Mouse (Mus musculus): ENCODE data around the gene Slc6a19. TPM values are rescaled to one million over a fixed set of nuclear protein-coding genes. Genes with fewer than 3 reads are reported as not detected.
"Not testable (repeated sequence)": the region's sequence is repeated elsewhere in the genome, so short reads cannot be mapped to it uniquely, and the experiment has no call there.

The Slc6a19 gene
- polyA plus RNA-seq, 1 experiment from 2014 or later, result 0.52 TPM

DNA sequence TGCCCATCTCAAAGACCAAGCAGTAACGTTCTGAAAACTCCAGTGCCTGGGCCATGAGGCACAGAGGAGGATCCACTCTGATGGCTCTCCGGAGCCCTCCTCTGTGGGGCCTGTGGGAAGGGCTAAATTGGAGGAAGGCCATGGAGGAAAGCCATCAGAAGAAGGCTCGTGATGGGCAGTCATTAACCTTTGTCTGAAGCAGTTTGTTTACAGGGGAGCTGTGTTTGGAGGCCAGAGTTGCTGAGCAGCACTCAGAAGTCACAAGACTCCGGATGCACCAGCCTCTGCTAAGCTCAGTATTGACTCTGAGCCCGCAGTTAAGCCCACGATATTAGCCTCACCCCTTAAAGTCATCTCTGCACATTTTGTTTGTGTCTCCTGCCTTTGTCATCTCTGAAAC, 4.8 kb upstream of the Slc6a19 start:
- ATAC-seq (ENCODE audit: insufficient read depth, low FRiP score, low TSS enrichment) (no peak), DNase-seq (ENCODE audit: low spot score) (no peak)
- H3K4me1 ChIP-seq (ENCODE audit: control insufficient read depth, insufficient read depth, low read length), result no peaks in the 10 kb centered on the region
- H3K9me3 ChIP-seq (ENCODE audit: control insufficient read depth, low read length), result no peaks in the 10 kb centered on the region
- H3K27ac ChIP-seq (ENCODE audit: low read depth, low read length), result no peak overlapping the region
- H3K4me2 ChIP-seq (ENCODE audit: low read depth), result no peak overlapping the region
- H3K4me3 ChIP-seq (ENCODE audit: low read depth, low read length), result no peak overlapping the region
- no peak overlapping the region for H3K9ac ChIP-seq (ENCODE audit: low read length)
- WGBS, result 70% methylated on average over 6 of the region's 6 CpGs
- H3K27me3 ChIP-seq (ENCODE audit: control insufficient read depth, insufficient read depth, low read length), result no peaks in the 10 kb centered on the region
- H3K36me3 ChIP-seq (ENCODE audit: control insufficient read depth, insufficient read depth, low read length), result no peaks in the 10 kb centered on the region

DNA sequence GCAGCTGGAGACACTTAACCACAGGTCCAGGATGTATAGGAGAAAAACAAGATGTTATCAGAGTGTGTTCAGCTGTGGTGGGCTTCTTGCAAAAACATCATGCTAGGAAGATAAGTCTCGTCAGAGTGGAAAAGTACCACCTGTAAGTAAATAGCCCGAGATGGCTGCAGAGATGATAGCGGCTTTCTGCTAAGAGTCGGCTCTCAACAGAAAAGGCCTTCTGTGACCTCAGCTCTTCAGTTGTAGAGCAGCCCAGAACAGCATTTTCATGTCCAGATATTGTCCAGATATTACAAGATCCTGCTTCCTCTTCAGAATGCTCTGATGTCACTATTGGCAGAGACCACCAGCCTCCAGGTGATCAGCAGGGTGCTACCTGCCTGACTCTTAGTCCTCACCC, 1.2 kb downstream of the Slc6a19 start:
- H3K9me3 ChIP-seq (ENCODE audit: control insufficient read depth, low read length); H3K4me1 ChIP-seq (ENCODE audit: control insufficient read depth, insufficient read depth, low read length); H3K27ac ChIP-seq (ENCODE audit: low read depth, low read length); H3K4me3 ChIP-seq (ENCODE audit: low read depth, low read length); H3K36me3 ChIP-seq (ENCODE audit: control insufficient read depth, insufficient read depth, low read length); DNase-seq (ENCODE audit: low spot score); H3K27me3 ChIP-seq (ENCODE audit: control insufficient read depth, insufficient read depth, low read length); H3K9ac ChIP-seq (ENCODE audit: low read length); ATAC-seq (ENCODE audit: insufficient read depth, low FRiP score, low TSS enrichment); H3K4me2 ChIP-seq (ENCODE audit: low read depth): not testable (repeated sequence)
- 76% methylated on average over 4 of the region's 4 CpGs for WGBS

DNA sequence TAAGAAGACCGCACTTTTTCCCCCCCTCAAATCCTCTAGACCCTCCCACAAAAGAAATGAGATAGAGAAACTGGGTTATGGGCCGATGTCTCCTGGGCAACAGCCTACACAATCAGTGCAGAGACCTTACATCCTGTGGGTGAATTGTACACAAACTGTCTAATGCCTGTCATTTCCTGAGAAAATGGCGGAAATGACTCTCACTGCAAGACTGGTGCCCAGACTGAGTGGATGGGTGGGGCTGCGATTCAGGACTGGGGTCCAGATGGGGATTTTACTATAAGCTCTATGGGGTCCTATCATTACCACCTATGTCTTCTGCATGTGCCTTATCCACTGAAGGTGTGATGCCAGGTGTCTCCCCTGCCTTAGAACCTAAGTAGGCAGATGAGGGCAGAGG, 1.9 kb downstream of the Slc6a19 start:
- no peak overlapping the region for H3K4me3 ChIP-seq (ENCODE audit: low read depth, low read length)
- DNase-seq (ENCODE audit: low spot score) (no peak), ATAC-seq (ENCODE audit: insufficient read depth, low FRiP score, low TSS enrichment) (no peak)
- H3K9me3 ChIP-seq (ENCODE audit: control insufficient read depth, low read length), result no peaks in the 10 kb centered on the region
- no peaks in the 10 kb centered on the region for H3K36me3 ChIP-seq (ENCODE audit: control insufficient read depth, insufficient read depth, low read length)
- no peak overlapping the region for H3K4me2 ChIP-seq (ENCODE audit: low read depth)
- H3K4me1 ChIP-seq (ENCODE audit: control insufficient read depth, insufficient read depth, low read length), result no peaks in the 10 kb centered on the region
- no peak overlapping the region for H3K9ac ChIP-seq (ENCODE audit: low read length)
- no peak overlapping the region for H3K27ac ChIP-seq (ENCODE audit: low read depth, low read length)
- 86% methylated on average over 4 of the region's 4 CpGs for WGBS
- H3K27me3 ChIP-seq (ENCODE audit: control insufficient read depth, insufficient read depth, low read length), result no peaks in the 10 kb centered on the region

DNA sequence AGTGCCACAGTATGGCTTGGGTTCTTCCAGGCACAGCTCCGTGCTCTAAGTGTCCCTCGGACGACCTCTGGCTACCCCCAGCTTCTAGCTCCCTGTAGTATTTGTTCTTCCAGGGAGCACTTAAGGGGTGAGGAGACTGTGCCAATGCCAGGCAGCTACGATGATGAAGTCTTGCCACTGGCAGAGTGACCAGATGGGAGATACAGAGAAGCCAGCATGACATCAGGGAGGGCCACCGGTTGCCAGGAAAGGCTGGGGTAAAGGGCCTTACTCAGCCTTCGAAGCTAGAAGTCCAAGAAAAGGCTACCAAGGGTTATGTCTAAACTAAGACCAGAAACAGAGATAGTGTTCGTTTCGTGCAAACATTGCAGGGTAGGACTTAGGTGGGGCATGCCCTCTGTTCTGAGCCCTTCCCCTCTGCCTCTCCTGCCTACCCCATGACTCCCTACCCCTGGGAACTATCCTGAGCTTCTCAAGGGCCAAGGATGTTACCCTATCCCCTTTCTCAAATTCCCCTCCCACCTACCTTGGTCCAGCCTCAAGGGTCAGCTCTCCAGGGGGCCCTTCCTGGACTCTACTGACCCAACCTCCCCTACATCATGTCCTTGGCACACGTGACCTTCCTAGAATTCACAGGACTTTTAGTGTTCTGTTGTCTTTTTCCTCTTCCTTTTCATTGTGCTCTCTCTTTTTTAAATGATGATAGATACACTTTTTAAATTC, 3.3 kb downstream of the Slc6a19 start:
- Histone ChIP-seq H3K36me3 (ENCODE audit: control insufficient read depth, insufficient read depth, low read length) (no peaks in the 10 kb centered on the region), H3K9ac (ENCODE audit: low read length) (no peak overlapping the region), H3K27me3 (ENCODE audit: control insufficient read depth, insufficient read depth, low read length) (no peaks in the 10 kb centered on the region), H3K27ac (ENCODE audit: low read depth, low read length) (no peak overlapping the region), H3K4me2 (ENCODE audit: low read depth) (no peak overlapping the region), H3K4me1 (ENCODE audit: control insufficient read depth, insufficient read depth, low read length) (no peaks in the 10 kb centered on the region), H3K9me3 (ENCODE audit: control insufficient read depth, low read length) (no peaks in the 10 kb centered on the region), H3K4me3 (ENCODE audit: low read depth, low read length) (no peak overlapping the region)
- DNase-seq (ENCODE audit: low spot score) (no peak), ATAC-seq (ENCODE audit: insufficient read depth, low FRiP score, low TSS enrichment) (no peak)
- WGBS, result 83% methylated on average over 9 of the region's 9 CpGs

DNA sequence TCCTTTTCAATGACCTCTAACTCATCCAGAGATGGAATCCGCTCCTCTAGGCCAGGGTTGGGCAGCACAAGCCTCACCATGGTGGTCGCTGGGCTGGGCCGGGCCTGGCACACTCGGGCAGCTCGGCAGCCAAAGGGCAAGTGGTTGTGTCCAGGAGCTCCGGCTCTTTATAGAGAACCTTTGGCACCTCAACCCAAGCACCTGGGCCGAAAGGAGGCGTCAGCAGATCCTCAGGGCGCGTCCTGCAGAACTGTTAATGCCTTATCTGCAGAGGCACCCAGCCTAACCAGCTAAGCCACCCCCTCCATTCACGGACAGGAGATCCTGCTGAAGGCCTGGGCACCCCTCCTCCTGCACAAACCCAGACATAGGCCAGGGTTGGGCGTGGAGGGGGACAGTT, 4.1 kb downstream of the Slc6a19 start:
- no peak for ATAC-seq (ENCODE audit: insufficient read depth, low FRiP score, low TSS enrichment)
- H3K9ac ChIP-seq (ENCODE audit: low read length), result no peak overlapping the region
- no peak overlapping the region for H3K27ac ChIP-seq (ENCODE audit: low read depth, low read length)
- no peaks in the 10 kb centered on the region for H3K36me3 ChIP-seq (ENCODE audit: control insufficient read depth, insufficient read depth, low read length)
- H3K4me3 ChIP-seq (ENCODE audit: low read depth, low read length), result no peak overlapping the region
- H3K9me3 ChIP-seq (ENCODE audit: control insufficient read depth, low read length), result no peaks in the 10 kb centered on the region
- DNase-seq (ENCODE audit: low spot score), result no peak
- WGBS, result 89% methylated on average over 12 of the region's 12 CpGs
- H3K4me2 ChIP-seq (ENCODE audit: low read depth), result no peak overlapping the region
- H3K27me3 ChIP-seq (ENCODE audit: control insufficient read depth, insufficient read depth, low read length), result no peaks in the 10 kb centered on the region
- H3K4me1 ChIP-seq (ENCODE audit: control insufficient read depth, insufficient read depth, low read length), result no peaks in the 10 kb centered on the region

DNA sequence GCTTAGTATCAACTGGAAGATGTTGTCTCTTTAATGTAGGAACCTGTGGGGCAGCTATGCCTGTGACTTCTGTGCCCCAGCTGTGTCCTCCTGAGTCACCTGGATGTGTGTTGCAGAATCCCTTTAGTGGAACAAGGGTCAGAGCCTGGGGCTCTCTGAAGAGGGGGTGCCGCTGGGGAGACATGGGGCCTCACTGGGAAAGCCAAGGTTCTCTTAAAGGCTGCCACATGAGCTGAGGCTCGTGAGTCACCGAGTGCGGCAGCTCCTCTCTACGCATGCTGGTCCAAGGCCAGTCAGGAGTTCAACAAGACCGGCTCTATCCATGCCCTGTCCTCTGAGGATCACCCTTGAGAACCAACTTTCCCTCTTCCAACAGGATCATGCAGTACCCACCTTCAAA, 5.0 kb downstream of the Slc6a19 start:
- no peaks in the 10 kb centered on the region for H3K36me3 ChIP-seq (ENCODE audit: control insufficient read depth, insufficient read depth, low read length)
- H3K9ac ChIP-seq (ENCODE audit: low read length), result no peak overlapping the region
- 91% methylated on average over 6 of the region's 6 CpGs for WGBS
- no peak for DNase-seq (ENCODE audit: low spot score)
- no peak overlapping the region for H3K4me2 ChIP-seq (ENCODE audit: low read depth)
- H3K4me1 ChIP-seq (ENCODE audit: control insufficient read depth, insufficient read depth, low read length), result no peaks in the 10 kb centered on the region
- ATAC-seq (ENCODE audit: insufficient read depth, low FRiP score, low TSS enrichment), result no peak
- H3K27ac ChIP-seq (ENCODE audit: low read depth, low read length), result no peak overlapping the region
- no peaks in the 10 kb centered on the region for H3K9me3 ChIP-seq (ENCODE audit: control insufficient read depth, low read length)
- H3K27me3 ChIP-seq (ENCODE audit: control insufficient read depth, insufficient read depth, low read length), result no peaks in the 10 kb centered on the region
- no peak overlapping the region for H3K4me3 ChIP-seq (ENCODE audit: low read depth, low read length)

DNA sequence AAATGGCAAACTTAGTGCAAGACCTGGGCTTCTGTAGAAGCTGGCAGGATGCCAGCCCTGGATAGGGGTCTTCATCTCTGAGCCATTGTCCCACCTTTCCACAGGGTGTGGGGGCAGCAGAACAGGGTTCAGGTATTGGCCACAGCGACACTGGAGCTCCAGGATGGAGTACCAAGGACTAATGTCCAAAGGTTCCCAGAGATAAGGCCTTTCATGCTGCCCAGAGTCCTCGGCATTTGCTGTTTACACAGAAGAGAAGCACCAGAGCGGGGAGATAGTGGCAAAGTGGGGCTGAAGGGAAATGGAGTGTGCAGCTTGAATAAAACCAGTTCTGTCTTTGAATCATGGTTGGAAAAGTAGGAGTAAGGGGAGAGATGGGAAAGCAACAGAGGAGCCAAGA, 8.1 kb downstream of the Slc6a19 start:
- Histone ChIP-seq H3K4me3 (ENCODE audit: low read depth, low read length) (no peak overlapping the region), H3K4me1 (ENCODE audit: control insufficient read depth, insufficient read depth, low read length) (no peaks in the 10 kb centered on the region), H3K4me2 (ENCODE audit: low read depth) (no peak overlapping the region), H3K9me3 (ENCODE audit: control insufficient read depth, low read length) (no peaks in the 10 kb centered on the region), H3K9ac (ENCODE audit: low read length) (no peak overlapping the region), H3K27me3 (ENCODE audit: control insufficient read depth, insufficient read depth, low read length) (no peaks in the 10 kb centered on the region), H3K36me3 (ENCODE audit: control insufficient read depth, insufficient read depth, low read length) (no peaks in the 10 kb centered on the region), H3K27ac (ENCODE audit: low read depth, low read length) (no peak overlapping the region)
- DNase-seq (ENCODE audit: low spot score) (no peak), ATAC-seq (ENCODE audit: insufficient read depth, low FRiP score, low TSS enrichment) (no peak)
- WGBS, result 72% methylated on average over 3 of the region's 3 CpGs

DNA sequence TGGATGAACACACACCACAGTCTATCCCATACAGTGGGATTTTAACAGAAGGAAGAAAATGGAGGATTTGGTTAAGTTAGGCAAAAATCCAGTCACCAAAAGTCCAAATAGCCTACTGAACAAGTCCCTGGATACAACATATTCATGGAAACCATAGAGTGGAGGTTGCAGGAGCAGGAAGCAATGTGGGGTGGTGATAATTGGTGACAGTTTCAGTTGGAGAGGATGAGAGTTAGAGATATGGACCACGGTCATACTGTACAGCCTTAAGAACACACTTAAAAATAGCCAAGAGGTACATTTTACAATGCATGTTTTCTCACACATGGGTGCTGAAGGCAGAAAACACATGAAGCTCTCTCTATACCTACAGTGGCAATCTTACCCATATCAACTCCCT, 9.7 kb downstream of the Slc6a19 start:
- no peak for ATAC-seq (ENCODE audit: insufficient read depth, low FRiP score, low TSS enrichment)
- H3K27me3 ChIP-seq (ENCODE audit: control insufficient read depth, insufficient read depth, low read length), result no peaks in the 10 kb centered on the region
- 97% methylated on average over 1 of the region's 1 CpGs for WGBS

DNA sequence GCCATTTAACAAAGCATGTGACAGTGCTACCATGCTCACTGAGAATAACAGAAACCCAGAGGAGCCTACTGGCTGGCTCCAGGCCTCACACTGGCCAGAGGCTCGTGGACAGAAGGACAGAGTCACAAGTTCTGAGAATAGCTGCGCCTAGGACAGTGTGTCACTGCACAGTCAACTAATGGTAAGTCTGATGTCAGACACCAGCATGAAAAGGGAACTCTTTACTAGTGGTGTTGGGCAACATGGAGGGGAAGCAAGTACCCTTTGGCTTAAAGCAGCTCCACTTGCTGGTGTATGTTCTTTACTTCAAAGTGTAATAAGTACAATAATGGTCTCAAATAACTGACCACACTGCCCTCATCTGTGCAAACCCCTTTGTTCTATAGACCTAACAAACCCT, 11.3 kb downstream of the Slc6a19 start:
- ATAC-seq (ENCODE audit: insufficient read depth, low FRiP score, low TSS enrichment) (no peak), DNase-seq (ENCODE audit: low spot score) (no peak)
- H3K4me1 ChIP-seq (ENCODE audit: control insufficient read depth, insufficient read depth, low read length), result no peaks in the 10 kb centered on the region
- no peak overlapping the region for H3K9ac ChIP-seq (ENCODE audit: low read length)
- H3K27me3 ChIP-seq (ENCODE audit: control insufficient read depth, insufficient read depth, low read length), result no peaks in the 10 kb centered on the region
- 76% methylated on average over 2 of the region's 2 CpGs for WGBS
- H3K4me2 ChIP-seq (ENCODE audit: low read depth), result no peak overlapping the region
- no peak overlapping the region for H3K4me3 ChIP-seq (ENCODE audit: low read depth, low read length)
- no peaks in the 10 kb centered on the region for H3K36me3 ChIP-seq (ENCODE audit: control insufficient read depth, insufficient read depth, low read length)
- no peaks in the 10 kb centered on the region for H3K9me3 ChIP-seq (ENCODE audit: control insufficient read depth, low read length)
- no peak overlapping the region for H3K27ac ChIP-seq (ENCODE audit: low read depth, low read length)

More for the DNA sequence above, 9.7 kb downstream of the Slc6a19 start:
- Histone ChIP-seq H3K4me2 (ENCODE audit: low read depth) (no peak overlapping the region), H3K4me1 (ENCODE audit: control insufficient read depth, insufficient read depth, low read length) (no peaks in the 10 kb centered on the region), H3K36me3 (ENCODE audit: control insufficient read depth, insufficient read depth, low read length) (no peaks in the 10 kb centered on the region), H3K9ac (ENCODE audit: low read length) (no peak overlapping the region), H3K9me3 (ENCODE audit: control insufficient read depth, low read length) (no peaks in the 10 kb centered on the region), H3K4me3 (ENCODE audit: low read depth, low read length) (no peak overlapping the region), H3K27ac (ENCODE audit: low read depth, low read length) (no peak overlapping the region)
- DNase-seq (ENCODE audit: low spot score), result no peak
